8 mouse cellular contexts compared by ENCODE assay signal in genomic region chr6:87590394-87591281, GRCm38 (mm10). TPM values are rescaled to one million over a fixed set of nuclear protein-coding genes. Genes with fewer than 3 reads are reported as not detected.
DNase-seq lines count a peak whose midpoint lies in the region; ATAC-seq and TF ChIP-seq lines count a peak whose summit lies in the region.

TSS of gene Prokr1 (minus strand) at chr6:87590743.

- H3K9ac ChIP-seq in forebrain, embryonic 11.5 days (ENCODE audit: low read length): peak within 1 kb of the TSS; percentile 59
- peak within 1 kb of the TSS; percentile 56 for H3K9ac ChIP-seq in limb, embryonic 11.5 days (ENCODE audit: low read length)
- H3K9ac ChIP-seq in stomach, embryonic 14.5 days (replicated peaks; ENCODE audit: low read depth, low read length): no peak within 1 kb of the TSS

- H3K27me3 ChIP-seq in forebrain, embryonic 11.5 days (ENCODE audit: control insufficient read depth, insufficient read depth, low read length): peaks cover 8% of the 10 kb centered on the region
- 0 out of 2 replicates have a peak, but pooled peaks cover 3% of the 10 kb centered on the region for H3K27me3 ChIP-seq in limb, embryonic 11.5 days (ENCODE audit: control insufficient read depth, insufficient read depth, low read length)
- no peaks in the 10 kb centered on the region for H3K27me3 ChIP-seq in stomach, embryonic 14.5 days (ENCODE audit: control insufficient read depth, insufficient read depth, low read length)

- H3K36me3 ChIP-seq in forebrain, embryonic 11.5 days (ENCODE audit: control insufficient read depth, insufficient read depth, low read length): no peaks in the 10 kb centered on the region
- H3K36me3 ChIP-seq in limb, embryonic 11.5 days (ENCODE audit: control insufficient read depth, insufficient read depth, low read length): no peaks in the 10 kb centered on the region
- H3K36me3 ChIP-seq in stomach, embryonic 14.5 days (ENCODE audit: control insufficient read depth, insufficient read depth, low read length): no peaks in the 10 kb centered on the region

- DNase-seq in layer of hippocampus, adult 2 months (ENCODE audit: low spot score in 2 of 2): no peak
- no peak for DNase-seq in layer of hippocampus, adult 8-10 months (ENCODE audit: low spot score in 2 of 2)
- DNase-seq in adrenal gland, adult 2 months: peak; percentile 75
- DNase-seq in forebrain, embryonic 11.5 days (ENCODE audit: low spot score): peak; percentile 87
- DNase-seq in limb, embryonic 11.5 days (ENCODE audit: low spot score): peak; percentile 74
- DNase-seq in mesoderm, embryonic 11.5 days (ENCODE audit: low read depth, low spot score): peak; percentile 59

- ATAC-seq in forebrain, embryonic 11.5 days (replicated peaks; ENCODE audit: low FRiP score): peak; percentile 94
- peak; percentile 58 to 75 for ATAC-seq in hematopoietic stem cell, adult 5-6 weeks (replicated peaks in 1 of 2; ENCODE audit: insufficient read depth in 1 of 2, low FRiP score in 2 of 2, low TSS enrichment in 1 of 2, low read depth in 1 of 2, poor library complexity in 2 of 2, severe bottlenecking in 2 of 2)
- peak; percentile 84 for ATAC-seq in limb, embryonic 11.5 days (ENCODE audit: insufficient number of reproducible peaks, low FRiP score, low TSS enrichment, low read depth)
- ATAC-seq in stomach, embryonic 14.5 days (ENCODE audit: insufficient number of reproducible peaks, insufficient read depth, low FRiP score, low read depth): peak; percentile 87

- H3K9me3 ChIP-seq in forebrain, embryonic 11.5 days (ENCODE audit: control insufficient read depth, low read length): no peaks in the 10 kb centered on the region
- no peaks in the 10 kb centered on the region for H3K9me3 ChIP-seq in limb, embryonic 11.5 days (ENCODE audit: control insufficient read depth, low read length)
- H3K9me3 ChIP-seq in stomach, embryonic 14.5 days (ENCODE audit: control insufficient read depth, low read depth, low read length): no peaks in the 10 kb centered on the region

- H3K4me1 ChIP-seq in forebrain, embryonic 11.5 days (replicated peaks; ENCODE audit: control insufficient read depth, insufficient read depth, low read length): peaks cover 15% of the 10 kb centered on the region
- H3K4me1 ChIP-seq in limb, embryonic 11.5 days (ENCODE audit: control insufficient read depth, insufficient read depth, low read length): no peaks in the 10 kb centered on the region
- no peaks in the 10 kb centered on the region for H3K4me1 ChIP-seq in stomach, embryonic 14.5 days (ENCODE audit: control insufficient read depth, insufficient read depth, low read length)

- under 1% methylated on average over 34 of the region's 34 CpGs for WGBS in forebrain, embryonic 11.5 days
- WGBS in limb, embryonic 11.5 days: under 1% methylated on average over 34 of the region's 34 CpGs
- 2% methylated on average over 34 of the region's 34 CpGs for WGBS in stomach, embryonic 14.5 days

- no peak for TF ChIP-seq CTCF in layer of hippocampus, adult 2 months (conservative IDR thresholded peaks at IDR 0.05)

- H3K27ac ChIP-seq in layer of hippocampus, adult 2 months: no peak within 1 kb of the TSS
- H3K27ac ChIP-seq in forebrain, embryonic 11.5 days (ENCODE audit: low read depth, low read length): peak within 1 kb of the TSS; percentile 12; the same call in 1 of the 2 replicates
- H3K27ac ChIP-seq in limb, embryonic 11.5 days (replicated peaks; ENCODE audit: low read depth, low read length): no peak within 1 kb of the TSS
- no peak within 1 kb of the TSS for H3K27ac ChIP-seq in stomach, embryonic 14.5 days (ENCODE audit: low read length)

- H3K4me2 ChIP-seq in forebrain, embryonic 11.5 days (ENCODE audit: low read depth, low read length, severe bottlenecking): peak within 1 kb of the TSS; percentile 87
- H3K4me2 ChIP-seq in limb, embryonic 11.5 days (ENCODE audit: low read depth, severe bottlenecking): peak within 1 kb of the TSS; percentile 96
- H3K4me2 ChIP-seq in stomach, embryonic 14.5 days (replicated peaks; ENCODE audit: low read depth, low read length): peak within 1 kb of the TSS; percentile 60

- H3K4me3 ChIP-seq in layer of hippocampus, adult 2 months: peak within 1 kb of the TSS; percentile 53
- H3K4me3 ChIP-seq in forebrain, embryonic 11.5 days (ENCODE audit: low read depth, low read length): peak within 1 kb of the TSS; percentile 47
- peak within 1 kb of the TSS; percentile 42 for H3K4me3 ChIP-seq in limb, embryonic 11.5 days (ENCODE audit: low read depth, low read length)
- H3K4me3 ChIP-seq in stomach, embryonic 14.5 days (ENCODE audit: low read depth, low read length): peak within 1 kb of the TSS; percentile 37

RNA-seq across cellular contexts. Expression of gene Prokr1, which starts in this region (rescaled TPM):
- total RNA-seq in layer of hippocampus, adult 2 months (2021): under 1 TPM; 0.08 to 0.17 TPM
- 1 to 10 TPM in 1 of 4 experiments, under 1 TPM in 1, not detected in 2; 0.11 to 1.1 TPM for total RNA-seq in layer of hippocampus, adult 8-10 months (2022)
- under 1 TPM; 0.37 to 0.93 TPM for total RNA-seq in adrenal gland, adult 2 months (2021)
- 0.13 and 0.23 TPM in 2 replicates for polyA plus RNA-seq in adrenal gland, adult 2 months (2012; rRNA removed)
- 6.4 and 7.1 TPM in 2 replicates for polyA plus RNA-seq in forebrain, embryonic 11.5 days (2014; fragmentation: Nextera tagmentation; extraction: Ambion mirVana)
- total RNA-seq in hematopoietic stem cell, adult 5-6 weeks (2017): 0.06 and 0.55 TPM in 2 replicates
- 0.75 and 0.95 TPM in 2 replicates for polyA plus RNA-seq in limb, embryonic 11.5 days (2014; fragmentation: Nextera tagmentation; extraction: Ambion mirVana)
- 2.2 and 2.6 TPM in 2 replicates for polyA plus RNA-seq in stomach, embryonic 14.5 days (2014; fragmentation: Nextera tagmentation; extraction: Ambion mirVana)

Comparison
In these comparisons a context has a peak if more than half of its experiments do, and no peak if none do; other contexts are left out.
1. Peak in DNase-seq in adrenal gland, adult 2 months; RNA of the gene not detected or under 1 TPM.
2. Peak in ATAC-seq in hematopoietic stem cell, adult 5-6 weeks; RNA of the gene not detected or under 1 TPM.
3. Peak in DNase-seq, ATAC-seq, H3K4me3 ChIP-seq, H3K9ac ChIP-seq and H3K4me2 ChIP-seq in limb, embryonic 11.5 days; RNA of the gene not detected or under 1 TPM.
4. DNase-seq: peak in forebrain, embryonic 11.5 days (single experiment) and mesoderm, embryonic 11.5 days (single experiment); none in layer of hippocampus, adult 2 months (0 of 2) and layer of hippocampus, adult 8-10 months (0 of 2).
5. Peak in every context shown above with its lines, with median percentiles within 50 percentile points of each other: H3K4me3 ChIP-seq, ATAC-seq and H3K4me2 ChIP-seq.